Mouse (Mus musculus) frontal cortex, adult 2 months (tissue): Measurements from ENCODE around the gene Snx6. TPM values are rescaled to one million over a fixed set of nuclear protein-coding genes. Genes with fewer than 3 reads are reported as not detected.
"Not testable (repeated sequence)": the region's sequence is repeated elsewhere in the genome, so short reads cannot be mapped to it uniquely, and the experiment has no call there.

Experiments
- DNase-seq, 2 experiments: peaks; one replicate each; pipeline ENCODE4 v3.0.0; 2022; ENCODE audit warnings: low spot score in 1 of 2; ENCODE audit errors: extremely low spot score in 1 of 2
- polyA plus RNA-seq: library from polyadenylated mRNA; depleted of rRNA; stranded (reverse); fragments of >200 nt; gene quantifications from 2 replicates; pipeline ENCODE4 v1.2.3, GENCODE M21; 2012

Snx6 gene
- polyA plus RNA-seq, 1 experiment = 48.0 TPM

GRCm38 (mm10) chr12:54805254-54806002, 9.9 kb upstream of the Snx6 start:
- no peak for DNase-seq

GRCm38 (mm10) chr12:54803531-54803930, 8.0 kb upstream of the Snx6 start:
- no peak for DNase-seq

- no peak for DNase-seq
These were observed 1.2 kb upstream of the Snx6 start for GRCm38 (mm10) chr12:54796516-54797195.

- DNase-seq = no peak
These were observed 1.1 kb downstream of the Snx6 start for GRCm38 (mm10) chr12:54794392-54794791.

GRCm38 (mm10) chr12:54791465-54791864, 4.0 kb downstream of the Snx6 start:
- DNase-seq = no peak

- DNase-seq = no peak
These were observed 6.0 kb downstream of the Snx6 start for GRCm38 (mm10) chr12:54789346-54790143.

- DNase-seq = no peak
These were observed 31.9 kb downstream of the Snx6 start for GRCm38 (mm10) chr12:54763624-54764023.

GRCm38 (mm10) chr12:54760676-54761075, 34.8 kb downstream of the Snx6 start:
- DNase-seq = no peak

GRCm38 (mm10) chr12:54758846-54759245, 36.7 kb downstream of the Snx6 start:
- no peak for DNase-seq

GRCm38 (mm10) chr12:54748647-54749046, 46.9 kb downstream of the Snx6 start:
- DNase-seq = no peak

GRCm38 (mm10) chr12:54738661-54739243, 56.8 kb downstream of the Snx6 start:
- DNase-seq = peak in 1 of 2 experiments; percentile 37

- not testable (repeated sequence) for DNase-seq
These were observed 57.4 kb downstream of the Snx6 start for GRCm38 (mm10) chr12:54737891-54738660.

GRCm38 (mm10) chr12:54734307-54735131, 61.0 kb downstream of the Snx6 start:
- peak in 1 of 2 experiments; percentile 24 for DNase-seq

GRCm38 (mm10) chr12:54729140-54730059, 66.1 kb downstream of the Snx6 start:
- DNase-seq = not testable (repeated sequence)

- not testable (repeated sequence) for DNase-seq
These were observed 76.4 kb downstream of the Snx6 start for GRCm38 (mm10) chr12:54718871-54719786.

- not testable (repeated sequence) for DNase-seq
These were observed 78.0 kb downstream of the Snx6 start for GRCm38 (mm10) chr12:54717516-54717915.
